Mouse (Mus musculus): ENCODE measurements around the gene Pus7. TPM values are rescaled to one million over a fixed set of nuclear protein-coding genes. Genes with fewer than 3 reads are reported as not detected.

Pus7 gene
- total RNA-seq, 2 experiments from 2014 or later: 21.6 to 22.9 TPM

Other genes starting within 250 kb of the Pus7 start
- gene Srpk2, start 99.1 kb downstream of the Pus7 start, total RNA-seq (2021): 100 to 1,000 TPM; 139 to 157 TPM
- gene Rint1, start 4.0 kb upstream of the Pus7 start, total RNA-seq (2021): 10 to 100 TPM; 20.7 to 22.8 TPM
- 10 to 100 TPM; 77.6 to 85.5 TPM for gene Tomm7, start 60.5 kb upstream of the Pus7 start, total RNA-seq (2021)
- 10 to 100 TPM; 26.7 to 30.2 TPM for gene Fam126a, start 247.0 kb upstream of the Pus7 start, total RNA-seq (2021)